Mouse (Mus musculus): ENCODE data around the gene Acsbg1. TPM values are rescaled to one million over a fixed set of nuclear protein-coding genes. Genes with fewer than 3 reads are reported as not detected.

Gene Acsbg1
- polyA plus RNA-seq, 1 experiment from 2014 or later, result 14.7 TPM

DNA sequence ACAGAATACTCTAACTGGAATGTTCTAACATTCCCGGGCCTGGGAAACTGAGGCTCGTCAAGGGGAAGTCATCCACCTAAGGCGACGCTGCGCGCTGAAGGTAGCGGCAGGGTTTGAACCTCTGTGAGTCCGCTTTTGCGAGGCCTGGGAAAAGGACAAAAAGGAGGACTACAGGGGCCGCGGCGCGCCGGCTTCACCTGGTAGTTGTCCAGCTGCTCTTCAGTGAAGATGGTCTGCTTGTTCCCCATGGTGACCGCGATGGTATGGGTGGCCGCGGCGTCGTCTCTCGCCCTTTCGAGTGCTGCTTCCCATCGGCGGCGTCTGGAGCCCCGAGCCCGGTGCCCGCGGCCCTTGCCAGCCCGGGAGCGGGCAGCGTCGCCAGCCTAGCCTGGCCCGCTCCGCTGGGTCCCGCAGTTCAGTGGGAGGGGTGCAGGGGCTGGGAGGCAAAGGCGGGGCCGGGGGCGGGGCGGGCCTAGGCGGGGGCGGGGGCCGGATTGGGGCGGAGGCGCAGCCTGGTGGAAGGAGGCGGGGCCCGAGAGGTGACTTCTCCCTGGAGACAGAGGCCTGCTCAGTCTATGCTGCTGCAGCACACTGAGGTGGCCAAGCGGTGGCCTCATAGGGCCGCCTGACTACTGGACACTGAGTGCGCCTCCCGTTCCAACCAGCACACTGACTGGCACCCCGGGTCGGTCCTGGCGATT, 101.7 kb downstream of the Acsbg1 start, which contains the start of gene Cib2:
Gene Cib2 (minus strand): TSS at position 448 of the 701 bp plus-strand sequence.
- H3K27ac ChIP-seq (replicated peaks; ENCODE audit: low read depth, low read length), result no peak within 1 kb of the TSS
- 2% methylated on average over 54 of the region's 54 CpGs for WGBS
- no peaks in the 10 kb centered on the region for H3K36me3 ChIP-seq (ENCODE audit: control insufficient read depth, insufficient read depth, low read length)
- no peaks in the 10 kb centered on the region for H3K27me3 ChIP-seq (ENCODE audit: control insufficient read depth, insufficient read depth, low read length)
- no peaks in the 10 kb centered on the region for H3K9me3 ChIP-seq (ENCODE audit: control insufficient read depth, low read length)
- peak within 1 kb of the TSS; percentile 65 for H3K9ac ChIP-seq (replicated peaks; ENCODE audit: low read length)
- peak within 1 kb of the TSS; percentile 48 for H3K4me3 ChIP-seq (replicated peaks; ENCODE audit: low read depth, low read length)
- H3K4me1 ChIP-seq (ENCODE audit: control insufficient read depth, insufficient read depth, low read length), result no peaks in the 10 kb centered on the region; the same call in 1 of the 2 replicates
- peak within 1 kb of the TSS; percentile 75 for H3K4me2 ChIP-seq (ENCODE audit: low read length)
- ATAC-seq (ENCODE audit: low FRiP score, low TSS enrichment) (peak; percentile 92), DNase-seq (peak; percentile 87)

DNA sequence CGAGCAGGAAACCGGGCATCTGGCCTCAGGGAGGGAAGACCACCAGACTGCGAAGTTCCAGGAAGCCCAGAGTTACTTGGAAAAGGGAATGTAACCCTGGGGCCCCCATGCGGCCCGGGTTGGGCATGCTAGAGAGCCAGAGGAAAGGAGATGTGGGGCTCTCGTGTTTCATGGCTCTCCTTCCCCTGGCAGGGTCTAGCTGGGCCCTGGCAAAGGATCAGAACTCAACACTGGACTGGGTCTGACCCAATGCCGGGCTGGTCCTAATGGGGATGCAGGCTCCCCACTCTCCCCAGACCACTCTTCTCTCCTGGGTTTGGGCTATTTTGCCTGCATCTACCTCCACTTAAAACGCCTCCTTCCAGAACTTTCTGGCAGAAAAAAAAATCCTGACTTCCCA, 102.9 kb downstream of the Acsbg1 start:
- H3K4me2 ChIP-seq (ENCODE audit: low read length), result no peak overlapping the region
- no peak overlapping the region for H3K4me3 ChIP-seq (replicated peaks; ENCODE audit: low read depth, low read length)
- WGBS, result 73% methylated on average over 8 of the region's 8 CpGs
- DNase-seq (no peak), ATAC-seq (ENCODE audit: low FRiP score, low TSS enrichment) (no peak)
- no peaks in the 10 kb centered on the region for H3K36me3 ChIP-seq (ENCODE audit: control insufficient read depth, insufficient read depth, low read length)
- no peaks in the 10 kb centered on the region; the same call in 1 of the 2 replicates for H3K4me1 ChIP-seq (ENCODE audit: control insufficient read depth, insufficient read depth, low read length)
- H3K27ac ChIP-seq (replicated peaks; ENCODE audit: low read depth, low read length), result no peak overlapping the region
- H3K9me3 ChIP-seq (ENCODE audit: control insufficient read depth, low read length), result no peaks in the 10 kb centered on the region
- no peak overlapping the region for H3K9ac ChIP-seq (replicated peaks; ENCODE audit: low read length)
- H3K27me3 ChIP-seq (ENCODE audit: control insufficient read depth, insufficient read depth, low read length), result no peaks in the 10 kb centered on the region

DNA sequence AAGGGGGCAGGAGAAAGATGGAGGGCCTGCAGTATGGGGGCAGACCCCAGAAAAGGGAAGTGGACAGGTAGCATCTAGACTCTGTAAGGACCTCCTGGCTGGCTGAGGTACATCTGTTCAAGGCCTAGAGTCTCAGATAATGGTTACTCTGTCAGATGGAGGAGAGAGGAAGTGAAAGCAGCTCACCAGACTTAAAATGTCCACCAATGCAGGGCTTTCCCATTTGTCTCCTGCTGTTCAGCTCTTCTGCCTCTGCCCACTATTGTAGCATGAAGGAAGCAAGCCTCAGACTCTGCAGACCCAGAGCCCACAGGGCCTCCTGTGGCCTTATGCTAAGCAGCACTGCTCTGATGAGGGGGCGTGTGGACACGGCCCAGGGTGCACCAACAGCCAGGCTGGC, 106.6 kb downstream of the Acsbg1 start:
- no peak overlapping the region for H3K4me2 ChIP-seq (ENCODE audit: low read length)
- 77% methylated on average over 2 of the region's 2 CpGs for whole genome bisulfite sequencing
- H3K27me3 ChIP-seq (ENCODE audit: control insufficient read depth, insufficient read depth, low read length), result no peaks in the 10 kb centered on the region
- ATAC-seq (ENCODE audit: low FRiP score, low TSS enrichment), result no peak
- no peaks in the 10 kb centered on the region; the same call in 1 of the 2 replicates for H3K4me1 ChIP-seq (ENCODE audit: control insufficient read depth, insufficient read depth, low read length)
- H3K9ac ChIP-seq (replicated peaks; ENCODE audit: low read length), result no peak overlapping the region
- no peak overlapping the region for H3K4me3 ChIP-seq (replicated peaks; ENCODE audit: low read depth, low read length)
- DNase-seq, result no peak
- no peaks in the 10 kb centered on the region for H3K9me3 ChIP-seq (ENCODE audit: control insufficient read depth, low read length)
- no peaks in the 10 kb centered on the region for H3K36me3 ChIP-seq (ENCODE audit: control insufficient read depth, insufficient read depth, low read length)
- no peak overlapping the region for H3K27ac ChIP-seq (replicated peaks; ENCODE audit: low read depth, low read length)

Small RNAs within 50 kb of the gene (microRNA-seq; reads per million reads assigned to microRNA genes)
- not detected for gene Mir5710

Other genes starting within 250 kb of the Acsbg1 start
- gene Dmxl2, start 160.2 kb downstream of the Acsbg1 start, polyA plus RNA-seq (2014; fragmentation: Nextera tagmentation; extraction: Ambion mirVana), result 64.9 and 71.1 TPM in 2 replicates
- gene Sh2d7, start 122.9 kb downstream of the Acsbg1 start, polyA plus RNA-seq (2014; fragmentation: Nextera tagmentation; extraction: Ambion mirVana), result not detected in 2 replicates
- gene Cib2, start 101.7 kb downstream of the Acsbg1 start, polyA plus RNA-seq (2014; fragmentation: Nextera tagmentation; extraction: Ambion mirVana), result 41.5 and 51.7 TPM in 2 replicates
- 150 and 153 TPM in 2 replicates for gene Idh3a, start 75.5 kb downstream of the Acsbg1 start, polyA plus RNA-seq (2014; fragmentation: Nextera tagmentation; extraction: Ambion mirVana)
- 5.0 TPM in 2 replicates for gene Dnaja4, start 37.0 kb upstream of the Acsbg1 start, polyA plus RNA-seq (2014; fragmentation: Nextera tagmentation; extraction: Ambion mirVana)
- 111 and 114 TPM in 2 replicates for gene Wdr61, start 72.6 kb upstream of the Acsbg1 start, polyA plus RNA-seq (2014; fragmentation: Nextera tagmentation; extraction: Ambion mirVana)
- gene Crabp1, start 102.9 kb upstream of the Acsbg1 start, polyA plus RNA-seq (2014; fragmentation: Nextera tagmentation; extraction: Ambion mirVana), result 34.8 and 35.1 TPM in 2 replicates
- gene Ireb2, start 201.9 kb upstream of the Acsbg1 start, polyA plus RNA-seq (2014; fragmentation: Nextera tagmentation; extraction: Ambion mirVana), result 40.2 and 62.3 TPM in 2 replicates